Mouse (Mus musculus) forebrain, embryonic 11.5 days (tissue): Measurements from ENCODE around the gene Rpl13. TPM values are rescaled to one million over a fixed set of nuclear protein-coding genes. Genes with fewer than 3 reads are reported as not detected.
"Not testable (repeated sequence)": the region's sequence is repeated elsewhere in the genome, so short reads cannot be mapped to it uniquely, and the experiment has no call there.

ENCODE experiments used
- ATAC-seq: fragments of 200-750 bp; cut with Nextera tagmentation; replicated peaks from 2 replicates; pipeline ENCODE4 v1.8.0; 2017; ENCODE audit warnings: moderate TSS enrichment; ENCODE audit not compliant: low FRiP score
- DNase-seq: peaks from one replicate; pipeline ENCODE4 v3.0.0-alpha.2; 2017; ENCODE audit warnings: low spot score
- H3K27ac ChIP-seq: fragments of 300-500 bp; sonication (generic); 2 replicates; pipeline ENCODE4 v1.5.1; 2014; ENCODE audit warnings: low read depth, low read length
- H3K27me3 ChIP-seq: fragments of 300-500 bp; sonication (generic); 2 replicates; pipeline ENCODE4 v1.6.1; 2014; ENCODE audit warnings: mild to moderate bottlenecking, low read length, mixed read lengths; ENCODE audit not compliant: control insufficient read depth, insufficient read depth
- H3K36me3 ChIP-seq: fragments of 300-500 bp; sonication (generic); 2 replicates; pipeline ENCODE4 v1.6.1; 2014; ENCODE audit warnings: mild to moderate bottlenecking, low read length, moderate library complexity, mixed read lengths; ENCODE audit not compliant: control insufficient read depth, insufficient read depth
- H3K4me1 ChIP-seq: fragments of 300-500 bp; sonication (generic); replicated peaks from 2 replicates; pipeline ENCODE4 v1.6.1; 2014; ENCODE audit warnings: low read length, mixed read lengths; ENCODE audit not compliant: control insufficient read depth, insufficient read depth
- H3K4me2 ChIP-seq: fragments of 300-500 bp; sonication (generic); 2 replicates; pipeline ENCODE4 v1.6.1; 2014; ENCODE audit warnings: low read depth, mild to moderate bottlenecking, low read length, moderate library complexity, mixed read lengths; ENCODE audit not compliant: severe bottlenecking
- H3K4me3 ChIP-seq: fragments of 300-500 bp; sonication (generic); 2 replicates; pipeline ENCODE4 v1.5.1; 2014; ENCODE audit warnings: low read depth, low read length
- H3K9ac ChIP-seq: fragments of 300-500 bp; sonication (generic); 2 replicates; pipeline ENCODE4 v1.6.1; 2014; ENCODE audit warnings: low read length
- H3K9me3 ChIP-seq: fragments of 300-500 bp; sonication (generic); 2 replicates; pipeline ENCODE4 v1.6.1; 2016; ENCODE audit warnings: low read length, mixed read lengths; ENCODE audit not compliant: control insufficient read depth
- WGBS: fragments of 180-500 bp; shearing (Covaris S2); extraction: QIAGEN DNeasy Blood & Tissue Kit; methylation state at CpG from one replicate; pipeline ENCODE4 v1.1.7; 2014; 5-methylcytosine and 5-hydroxymethylcytosine counted together
- polyA plus RNA-seq: library from polyadenylated mRNA; unstranded; fragments of >200 nt; fragmentation: Nextera tagmentation; extraction: Ambion mirVana; gene quantifications from 2 replicates; pipeline ENCODE4 v1.2.1, GENCODE M21; 2014

The Rpl13 gene
- polyA plus RNA-seq, 1 experiment from 2014 or later = 1,311 TPM

- no peak for ATAC-seq
- H3K9me3 ChIP-seq = no peaks in the 10 kb centered on the region
- no peak overlapping the region for H3K4me3 ChIP-seq
- DNase-seq = no peak
- no peaks in the 10 kb centered on the region for H3K4me1 ChIP-seq
- no peak overlapping the region for H3K9ac ChIP-seq
- 86% methylated on average over 6 of the region's 6 CpGs for WGBS
- H3K27ac ChIP-seq = no peak overlapping the region
- H3K4me2 ChIP-seq = no peak overlapping the region
- no peaks in the 10 kb centered on the region for H3K27me3 ChIP-seq
- peaks cover 8% of the 10 kb centered on the region for H3K36me3 ChIP-seq
Measured at GRCm38 (mm10) chr8:123082993-123083392, 19.2 kb upstream of the Rpl13 start.

DNA sequence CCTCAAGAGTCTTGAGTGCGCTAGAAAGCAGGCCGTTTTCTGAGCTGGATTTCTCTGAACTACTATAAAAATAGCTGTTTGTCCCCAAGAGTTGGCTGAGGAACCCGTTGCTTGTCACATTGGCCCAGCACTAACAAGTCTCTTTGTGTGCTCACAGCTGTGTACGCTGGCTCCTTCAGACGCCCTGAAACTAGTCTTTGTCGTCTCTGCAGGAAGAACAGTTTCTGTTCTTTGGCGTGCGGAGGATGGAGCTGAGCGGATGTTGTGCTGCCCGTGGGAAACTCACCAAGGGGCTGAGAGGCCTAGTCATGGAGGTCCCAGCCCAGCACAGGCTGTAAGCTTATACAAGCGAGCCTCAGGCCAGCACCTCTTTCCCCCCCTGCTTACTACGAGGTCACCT lies 18.5 kb upstream of the Rpl13 start:
- DNase-seq (no peak), ATAC-seq (no peak)
- no peak overlapping the region for H3K4me2 ChIP-seq
- H3K9ac ChIP-seq = no peak overlapping the region
- peaks cover 10% of the 10 kb centered on the region for H3K36me3 ChIP-seq
- H3K27ac ChIP-seq = no peak overlapping the region
- 93% methylated on average over 12 of the region's 12 CpGs for WGBS
- H3K9me3 ChIP-seq = no peaks in the 10 kb centered on the region
- H3K4me1 ChIP-seq = no peaks in the 10 kb centered on the region
- no peaks in the 10 kb centered on the region for H3K27me3 ChIP-seq
- H3K4me3 ChIP-seq = no peak overlapping the region

GRCm38 (mm10) chr8:123087289-123087688 lies 14.9 kb upstream of the Rpl13 start:
- no peaks in the 10 kb centered on the region for H3K27me3 ChIP-seq
- H3K4me1 ChIP-seq = no peaks in the 10 kb centered on the region
- no peaks in the 10 kb centered on the region for H3K9me3 ChIP-seq
- H3K4me2 ChIP-seq = no peak overlapping the region
- ATAC-seq (no peak), DNase-seq (no peak)
- no peak overlapping the region for H3K9ac ChIP-seq
- H3K27ac ChIP-seq = no peak overlapping the region
- no peak overlapping the region for H3K4me3 ChIP-seq
- 93% methylated on average over 9 of the region's 9 CpGs for WGBS
- peaks cover 29% of the 10 kb centered on the region for H3K36me3 ChIP-seq

DNA sequence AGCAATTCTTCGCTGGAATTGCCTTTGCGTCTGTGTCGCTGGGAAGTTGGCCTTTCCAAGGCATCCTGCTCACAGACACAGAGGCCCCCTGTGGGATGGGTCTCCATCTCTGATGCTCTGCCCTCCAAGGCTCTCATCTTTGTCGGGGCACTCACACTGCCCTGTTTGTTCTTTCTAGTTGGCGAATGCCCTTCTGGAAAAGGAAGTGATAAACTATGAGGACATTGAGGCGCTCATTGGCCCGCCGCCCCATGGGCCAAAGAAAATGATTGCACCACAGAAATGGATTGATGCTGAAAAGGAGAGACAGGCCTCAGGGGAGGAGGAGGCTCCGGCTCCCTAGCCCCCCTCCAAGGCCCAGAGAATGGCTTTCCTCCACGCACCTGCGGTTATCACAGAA lies 4.9 kb upstream of the Rpl13 start:
- no peak for DNase-seq
- Histone ChIP-seq H3K27me3 (no peaks in the 10 kb centered on the region), H3K4me3 (no peak overlapping the region), H3K9me3 (no peaks in the 10 kb centered on the region), H3K4me1 (0 out of 2 replicates have a peak, but pooled peaks cover 2% of the 10 kb centered on the region), H3K9ac (no peak overlapping the region), H3K27ac (no peak overlapping the region), H3K36me3 (peaks cover under 1% of the 10 kb centered on the region; the same call in 1 of the 2 replicates), H3K4me2 (no peak overlapping the region)
- 91% methylated on average over 11 of the region's 11 CpGs for WGBS
- no peak for ATAC-seq

DNA sequence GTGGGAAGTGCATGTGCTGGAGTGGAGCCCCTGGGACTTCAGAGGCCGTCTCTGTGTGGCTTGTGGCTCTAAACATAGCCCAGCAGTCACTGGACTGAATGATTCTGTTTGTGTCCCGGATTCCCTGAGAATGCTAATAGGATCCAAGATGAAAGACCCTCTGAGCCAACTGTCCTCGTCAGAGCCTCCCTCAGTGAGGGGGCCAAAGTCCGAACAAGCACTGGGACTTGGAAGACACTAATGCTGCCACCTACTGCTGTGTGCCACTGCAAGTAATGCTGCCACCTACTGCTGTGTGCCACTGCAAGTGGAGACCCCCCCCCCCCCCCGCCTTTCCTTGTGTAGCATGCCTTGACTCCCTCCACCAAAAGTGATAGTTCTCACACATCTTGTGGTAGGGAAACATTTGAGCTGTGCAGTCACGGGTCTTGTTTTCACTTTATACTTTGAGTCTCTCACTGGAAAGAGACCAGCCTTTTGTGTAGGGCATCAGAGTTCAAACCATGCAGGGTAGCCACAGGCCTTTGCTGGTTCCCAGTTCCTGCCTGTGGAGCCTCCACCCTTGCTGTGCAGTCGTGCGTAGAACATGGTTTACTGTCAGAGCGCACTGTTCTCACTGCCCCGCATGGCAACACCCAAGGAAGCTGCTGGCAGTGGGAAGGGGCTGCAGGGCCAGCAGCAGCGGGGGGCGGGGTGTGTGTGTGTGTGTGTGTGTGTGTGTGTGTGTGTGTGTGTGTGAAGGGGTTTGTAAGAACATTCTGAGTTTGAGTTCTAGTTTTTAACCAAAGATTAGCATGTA lies 4.2 kb upstream of the Rpl13 start:
- Histone ChIP-seq H3K9me3 (no peaks in the 10 kb centered on the region), H3K4me1 (0 out of 2 replicates have a peak, but pooled peaks cover 2% of the 10 kb centered on the region), H3K27ac (no peak overlapping the region), H3K27me3 (no peaks in the 10 kb centered on the region), H3K4me3 (no peak overlapping the region), H3K4me2 (no peak overlapping the region), H3K36me3 (no peaks in the 10 kb centered on the region; the same call in 1 of the 2 replicates), H3K9ac (no peak overlapping the region)
- DNase-seq (no peak), ATAC-seq (no peak)
- WGBS = 77% methylated on average over 12 of the region's 12 CpGs

- no peak overlapping the region for H3K27ac ChIP-seq
- H3K9ac ChIP-seq = no peak overlapping the region
- H3K4me2 ChIP-seq = no peak overlapping the region
- H3K27me3 ChIP-seq = no peaks in the 10 kb centered on the region
- H3K4me1 ChIP-seq = peaks cover 8% of the 10 kb centered on the region; the same call in 1 of the 2 replicates
- no peak overlapping the region for H3K4me3 ChIP-seq
- DNase-seq = no peak
- H3K9me3 ChIP-seq = no peaks in the 10 kb centered on the region
- WGBS = 61% methylated on average over 8 of the region's 8 CpGs
- ATAC-seq = no peak
- peaks cover 10% of the 10 kb centered on the region; the same call in 1 of the 2 replicates for H3K36me3 ChIP-seq
Measured at GRCm38 (mm10) chr8:123100288-123100687, 1.9 kb upstream of the Rpl13 start.

DNA sequence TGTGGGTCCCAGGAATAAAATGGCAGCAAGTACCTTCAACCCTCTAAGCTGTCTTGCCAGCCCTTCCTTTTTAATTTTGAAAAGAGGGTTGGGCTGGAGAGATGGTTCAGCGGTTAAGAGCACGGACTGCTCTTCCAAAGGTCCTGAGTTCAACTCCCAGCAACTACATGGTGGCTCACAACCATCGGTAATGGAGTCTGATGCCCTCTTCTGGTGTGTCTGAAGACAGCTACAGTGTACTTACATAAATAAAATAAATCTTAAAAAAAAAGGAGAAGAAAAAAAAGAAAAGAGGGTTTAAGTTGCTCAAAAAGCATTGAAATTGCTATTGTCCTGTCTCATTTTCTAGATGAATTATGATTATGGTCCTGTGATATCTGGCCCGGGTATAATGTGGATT lies 906 bp upstream of the Rpl13 start:
- 78% methylated on average over 4 of the region's 4 CpGs for WGBS
- H3K36me3 ChIP-seq = peaks cover 10% of the 10 kb centered on the region; the same call in 1 of the 2 replicates
- H3K27ac ChIP-seq = no peak overlapping the region
- no peaks in the 10 kb centered on the region for H3K27me3 ChIP-seq
- ATAC-seq (no peak), DNase-seq (no peak)
- H3K4me1 ChIP-seq = peaks cover 8% of the 10 kb centered on the region; the same call in 1 of the 2 replicates
- no peak overlapping the region for H3K4me2 ChIP-seq
- no peaks in the 10 kb centered on the region for H3K9me3 ChIP-seq
- no peak overlapping the region for H3K4me3 ChIP-seq
- H3K9ac ChIP-seq = no peak overlapping the region

- not testable (repeated sequence) for ATAC-seq, H3K9me3 ChIP-seq, H3K4me1 ChIP-seq, H3K27me3 ChIP-seq
- Histone ChIP-seq H3K27ac (peak overlapping the region; percentile 81), H3K4me3 (peak overlapping the region; percentile 85), H3K9ac (peak overlapping the region; percentile 94), H3K36me3 (peaks cover 10% of the 10 kb centered on the region; the same call in 1 of the 2 replicates), H3K4me2 (peak overlapping the region; percentile 93)
- DNase-seq = peak; percentile 62
- under 1% methylated on average over 23 of the region's 26 CpGs for WGBS
Measured at GRCm38 (mm10) chr8:123102855-123103254, 705 bp downstream of the Rpl13 start.
